Mouse (Mus musculus) skeletal muscle tissue, adult 2 months (tissue): ENCODE results near the gene Anapc13.

ENCODE experiments used
- DNase-seq: peaks from one replicate; pipeline ENCODE4 v3.0.0-alpha.2; 2012; ENCODE audit warnings: low read depth, low spot score

The Anapc13 gene

DNA sequence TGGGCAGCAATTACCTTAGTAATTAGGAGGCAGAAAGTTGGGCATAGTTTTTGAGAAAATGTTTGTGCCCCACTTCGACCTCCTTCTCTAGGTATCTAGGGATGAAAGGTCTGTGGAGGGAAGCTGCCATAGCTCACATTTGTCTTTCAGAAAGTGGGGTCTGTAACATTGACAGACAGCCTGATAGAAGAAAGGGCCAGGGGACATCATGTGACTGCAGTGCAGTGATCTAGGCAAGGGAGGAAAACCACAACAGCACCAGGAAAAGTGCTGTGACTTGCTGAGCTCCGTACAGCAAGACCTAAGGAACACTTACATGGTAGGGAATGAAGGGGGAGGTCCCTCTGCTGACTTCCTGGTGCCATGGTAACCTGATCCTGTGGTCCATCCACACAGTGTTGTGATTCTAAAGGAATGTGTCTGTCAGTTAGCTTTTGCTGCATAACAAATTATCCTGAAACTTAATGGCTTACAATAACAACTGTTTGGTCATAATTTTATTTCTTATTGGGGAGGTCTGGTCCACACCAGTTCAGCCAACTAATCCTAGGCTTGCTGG, 5.6 kb downstream of the Anapc13 start:
- no peak for DNase-seq

DNA sequence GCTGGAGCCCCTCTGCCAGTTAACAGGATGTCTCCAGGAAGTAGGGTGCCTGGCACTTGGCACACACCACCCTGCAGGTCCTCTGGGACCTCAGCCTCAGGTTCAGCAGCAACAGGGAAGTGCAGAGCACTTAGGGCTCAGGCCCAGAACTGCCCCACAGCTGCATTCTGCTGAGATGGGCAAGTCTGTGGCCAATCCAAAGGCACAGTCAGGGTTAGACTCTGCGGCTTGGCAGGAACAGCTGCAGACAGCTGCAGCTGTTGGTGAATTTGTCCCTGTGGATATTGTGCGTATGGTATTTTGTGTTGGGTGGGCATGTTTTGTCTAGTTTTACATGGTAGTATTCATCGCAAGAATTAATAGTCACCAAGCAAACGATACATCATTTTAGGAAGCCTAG, 6.1 kb downstream of the Anapc13 start:
- no peak for DNase-seq

DNA sequence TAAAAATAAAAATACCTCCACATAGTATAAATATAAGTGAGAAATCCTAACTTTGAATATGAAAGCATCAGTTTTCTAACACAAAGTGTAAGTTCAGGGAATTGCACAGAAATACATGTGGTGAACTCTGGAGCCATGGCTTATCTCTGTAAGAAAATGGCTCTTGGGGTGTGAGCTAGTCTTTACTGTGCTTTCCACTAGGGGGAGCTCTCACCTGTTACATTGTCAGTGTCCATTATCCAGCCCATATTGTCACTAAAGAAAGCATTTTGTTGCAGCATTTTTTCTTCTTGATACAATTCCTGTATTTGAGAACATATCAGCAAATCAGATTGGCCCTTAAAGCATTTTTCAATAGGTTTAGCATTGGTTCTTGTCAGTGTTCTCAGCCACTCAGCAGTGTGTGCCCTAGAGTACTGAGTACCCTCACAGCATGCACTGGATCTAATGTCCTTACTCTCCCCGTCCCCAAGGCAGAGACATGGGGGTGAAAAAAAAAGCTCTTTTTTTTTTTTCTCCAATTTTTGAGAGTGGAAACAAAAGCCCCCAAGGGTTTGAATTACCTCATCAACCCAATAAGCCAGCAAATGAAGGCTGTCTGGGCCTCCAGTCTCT, 6.9 kb downstream of the Anapc13 start:
- DNase-seq: no peak

DNA sequence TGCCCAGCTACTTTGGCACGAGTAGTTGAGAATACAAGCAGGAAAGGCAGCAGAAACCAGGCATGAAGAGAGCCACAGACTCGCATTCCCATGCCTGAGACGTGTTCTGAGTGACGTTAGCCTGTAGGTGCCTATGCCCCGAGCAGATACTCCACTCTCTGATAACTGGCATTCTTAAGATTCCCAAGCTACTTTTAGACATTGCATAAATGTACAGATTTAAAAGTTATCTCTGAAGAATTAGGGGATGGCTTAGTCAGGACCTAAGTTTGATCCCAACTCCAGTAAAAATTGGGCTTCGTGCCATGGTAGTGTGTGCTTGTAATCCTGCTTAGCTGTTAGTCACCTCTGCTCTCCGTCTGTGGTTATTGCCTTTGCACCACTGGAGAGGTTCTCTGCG, 8.4 kb downstream of the Anapc13 start:
- no peak for DNase-seq

DNA sequence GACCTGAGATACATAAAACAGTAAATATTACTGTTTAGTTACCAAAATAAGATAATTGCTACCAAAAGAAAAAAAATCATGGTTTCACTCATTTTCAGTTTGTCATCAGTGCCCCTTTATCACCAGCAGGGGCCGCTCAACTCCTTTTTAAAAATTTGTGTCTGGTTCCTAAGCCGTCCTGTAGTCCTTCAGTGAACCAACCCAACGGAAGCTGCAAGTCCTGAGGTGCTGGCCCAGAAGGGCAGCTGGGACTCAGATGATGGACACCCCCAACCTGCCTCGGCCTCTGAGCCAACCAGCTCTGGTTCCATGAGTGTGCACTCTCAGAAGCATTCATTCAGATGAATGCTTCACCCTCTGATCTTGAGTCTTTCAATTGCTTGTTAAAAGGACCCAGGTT, 10.5 kb downstream of the Anapc13 start:
- peak; percentile 54 for DNase-seq

DNA sequence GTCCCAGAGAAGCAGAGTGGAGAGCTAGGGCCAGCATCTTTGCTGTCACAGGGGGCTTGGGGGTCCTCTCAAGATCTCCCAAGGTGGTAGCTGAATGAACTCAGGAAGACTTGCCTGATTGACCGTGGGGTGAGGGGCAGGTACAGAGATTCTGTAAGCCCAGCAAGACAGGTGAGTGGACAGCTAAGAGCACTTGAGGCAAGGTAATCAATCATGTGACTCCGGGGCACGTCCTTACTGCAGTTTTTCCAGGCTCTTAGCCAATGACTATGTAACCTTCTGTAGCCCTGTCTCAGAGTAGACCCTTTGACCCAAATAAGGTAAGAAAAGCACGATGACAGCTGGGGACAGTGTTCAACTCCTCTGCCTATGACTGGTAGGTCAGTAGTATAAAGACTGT, 11.0 kb downstream of the Anapc13 start:
- DNase-seq: no peak

DNA sequence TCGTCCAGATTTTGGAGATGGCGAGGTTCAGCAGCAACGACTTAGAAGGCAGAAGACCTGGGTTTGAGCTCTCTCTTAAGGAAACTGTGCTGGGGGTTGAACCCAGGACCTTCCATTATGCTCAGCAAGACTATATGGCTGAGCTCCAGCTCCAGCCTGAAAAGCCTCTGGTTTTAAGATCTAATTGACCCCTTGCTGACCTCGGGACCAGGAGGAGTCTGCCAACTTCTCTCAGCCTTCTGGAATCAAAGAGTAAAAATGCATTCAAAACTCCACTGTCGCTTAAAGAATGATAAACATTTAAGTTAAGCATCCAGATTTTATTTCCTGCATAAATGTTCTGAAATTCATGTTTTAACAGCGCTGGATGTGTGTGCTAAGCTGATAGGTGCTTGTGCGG, 12.9 kb downstream of the Anapc13 start:
- DNase-seq: no peak

DNA sequence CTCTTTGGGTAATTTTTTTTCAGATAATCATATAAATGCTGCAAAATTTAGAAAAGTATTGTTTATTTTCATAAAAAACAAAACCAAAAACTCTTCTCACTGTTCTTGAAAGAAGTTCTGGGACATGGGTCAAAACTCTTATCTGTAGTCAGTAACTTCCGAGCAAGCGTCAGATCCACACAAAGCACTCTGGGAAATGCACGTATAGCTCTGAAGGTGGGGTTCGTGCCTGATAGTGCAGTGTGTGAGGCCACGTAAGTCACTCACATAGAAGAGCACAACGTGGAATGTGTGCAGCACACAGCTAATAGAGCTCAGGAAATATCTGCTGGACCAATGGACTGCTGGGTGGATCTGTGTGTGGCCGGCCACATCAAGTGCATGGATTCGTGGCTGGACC, 13.4 kb downstream of the Anapc13 start:
- no peak for DNase-seq

DNA sequence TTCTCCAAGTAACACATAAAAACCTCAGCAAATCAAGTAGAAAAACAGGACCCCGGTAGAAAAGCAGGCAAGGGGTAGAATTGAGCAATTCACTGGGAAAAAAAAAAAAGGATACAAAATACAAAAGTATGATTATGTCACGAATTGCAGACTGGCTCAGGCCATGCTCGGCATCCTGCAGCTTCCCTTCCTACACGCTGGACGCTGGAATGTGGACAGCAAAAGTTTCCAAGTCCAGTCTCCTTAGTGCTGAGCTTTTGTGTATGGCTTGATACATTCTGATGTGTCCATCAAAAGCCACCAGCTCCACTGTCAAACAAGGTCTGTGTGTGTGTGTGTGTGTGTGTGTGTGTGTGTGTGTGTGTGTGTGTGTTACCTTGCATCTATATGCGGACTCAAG, 15.4 kb downstream of the Anapc13 start:
- no peak for DNase-seq

DNA sequence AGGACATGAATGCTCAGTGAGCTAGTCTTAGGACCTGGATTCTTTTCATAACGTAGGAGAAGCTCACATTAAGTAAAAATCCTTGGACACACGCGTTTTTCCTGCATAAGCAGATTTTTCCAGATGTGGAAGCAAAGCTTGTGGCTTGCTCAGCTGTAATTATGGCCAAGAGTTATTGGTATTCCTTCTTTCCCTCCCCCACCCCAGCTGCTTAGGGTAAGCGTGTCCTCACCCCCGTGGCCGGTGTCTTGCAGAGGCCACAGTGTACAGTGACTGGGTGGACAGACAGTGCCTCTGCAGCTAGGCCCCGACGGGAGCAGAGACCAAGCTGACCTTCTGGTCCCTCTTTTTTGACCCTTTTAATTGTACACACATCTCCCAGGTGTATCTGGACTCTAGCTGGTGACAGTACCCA, 17.0 kb downstream of the Anapc13 start:
- DNase-seq: peak; percentile 75

DNA sequence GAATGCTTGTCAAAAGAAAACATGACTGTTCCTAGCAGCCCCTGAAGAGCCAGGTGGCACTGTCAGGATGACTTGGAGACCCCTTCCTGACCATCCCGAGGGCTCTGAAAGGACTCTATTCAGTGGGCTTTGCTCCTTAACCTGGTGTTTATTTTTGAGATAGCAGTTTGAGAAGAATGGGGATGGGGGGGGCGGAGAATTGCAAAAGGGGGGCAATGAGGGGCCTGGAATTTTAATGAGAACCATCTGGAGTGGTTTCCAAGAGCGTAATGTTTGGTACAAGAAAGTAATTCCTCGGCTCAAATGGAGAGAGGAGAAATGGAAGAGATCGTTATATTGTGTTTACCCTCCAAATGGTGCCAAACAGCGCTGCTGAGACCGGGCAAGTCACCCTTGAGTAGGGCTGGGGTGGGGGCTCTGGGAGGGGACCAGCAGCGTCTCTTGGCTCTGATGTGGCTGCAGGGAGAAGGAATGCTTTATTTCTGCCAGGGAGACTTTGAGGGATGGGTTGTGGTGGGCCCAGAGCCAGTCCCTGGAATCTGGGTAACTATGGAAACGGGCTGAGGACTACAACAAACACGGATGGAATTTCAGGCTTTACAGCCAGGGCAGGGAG, 17.5 kb downstream of the Anapc13 start:
- DNase-seq: peak; percentile 85

DNA sequence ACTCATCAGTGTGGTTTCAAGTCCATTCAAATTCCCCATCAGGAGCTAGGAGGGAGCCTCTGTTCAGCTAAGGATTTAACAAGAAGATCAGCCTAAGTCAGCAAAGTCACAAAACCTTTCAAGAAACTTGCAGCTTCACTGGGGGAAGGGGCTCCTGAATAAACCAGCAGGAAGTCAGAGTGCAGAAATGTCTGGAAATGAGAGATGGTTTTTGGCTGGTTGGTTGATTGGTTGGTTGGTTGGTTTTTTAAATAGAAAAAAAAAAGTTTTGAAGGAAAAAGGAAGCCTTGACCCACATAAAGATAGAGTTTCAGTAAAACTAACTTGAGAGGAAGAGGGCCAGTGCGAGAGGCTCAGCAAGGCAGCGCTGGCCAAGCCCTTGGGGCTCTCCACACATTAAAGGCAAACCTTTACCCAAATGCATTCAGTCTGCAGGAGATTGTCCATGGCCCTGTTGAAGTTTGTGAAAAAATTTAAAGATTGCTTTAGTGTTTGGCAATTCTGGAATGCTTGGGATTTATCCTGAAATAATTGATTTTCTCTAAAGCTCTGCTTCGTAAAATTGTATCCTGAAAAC, 19.1 kb downstream of the Anapc13 start:
- no peak for DNase-seq

DNA sequence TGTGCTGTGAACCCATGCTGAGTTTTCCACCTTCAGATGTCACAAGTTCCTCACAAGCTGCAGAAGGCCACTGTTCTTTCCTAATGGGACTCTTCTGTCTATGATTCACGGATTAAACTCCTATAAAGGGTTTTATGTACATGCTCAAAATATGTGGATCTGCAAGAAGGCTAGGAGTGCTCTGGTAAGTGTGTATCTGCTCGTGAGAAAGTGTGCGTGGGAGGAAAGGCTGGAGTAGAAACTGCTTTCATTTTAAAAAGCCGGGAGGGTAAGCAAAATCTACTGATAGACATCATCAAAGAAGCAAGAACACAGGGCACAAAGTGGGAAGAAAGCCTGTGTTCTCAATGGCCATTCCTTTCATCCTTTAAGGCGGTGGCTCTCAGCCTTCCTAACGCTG, 20.9 kb downstream of the Anapc13 start:
- no peak for DNase-seq

DNA sequence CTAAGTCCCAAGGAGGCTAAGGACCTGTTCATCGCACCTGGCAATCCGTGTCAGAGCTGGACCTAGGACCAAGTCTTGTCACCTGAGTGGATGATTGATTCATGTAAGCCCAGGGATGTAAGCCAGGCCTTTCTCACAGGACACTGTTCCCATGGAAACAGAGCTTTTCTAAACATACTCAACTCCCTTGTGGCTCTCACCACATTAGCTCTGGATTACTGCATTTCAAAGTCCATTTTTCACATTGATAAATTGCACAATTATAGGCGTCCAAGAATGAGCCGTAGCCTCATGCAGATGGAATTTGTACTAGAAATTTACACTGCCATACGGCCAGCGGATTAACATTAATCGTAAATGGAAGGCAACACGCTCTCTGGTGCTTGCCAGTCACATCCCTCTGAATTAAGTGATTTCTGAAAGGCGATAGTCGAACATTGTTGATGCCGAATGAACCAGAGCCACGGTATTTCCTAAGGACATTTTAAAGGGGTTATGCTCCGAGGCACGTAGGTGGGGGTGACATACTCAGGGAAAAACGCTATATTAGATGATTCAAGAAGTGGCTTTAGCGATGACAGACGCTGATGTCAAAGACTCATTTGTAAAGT, 23.9 kb downstream of the Anapc13 start:
- DNase-seq: peak; percentile 77

DNA sequence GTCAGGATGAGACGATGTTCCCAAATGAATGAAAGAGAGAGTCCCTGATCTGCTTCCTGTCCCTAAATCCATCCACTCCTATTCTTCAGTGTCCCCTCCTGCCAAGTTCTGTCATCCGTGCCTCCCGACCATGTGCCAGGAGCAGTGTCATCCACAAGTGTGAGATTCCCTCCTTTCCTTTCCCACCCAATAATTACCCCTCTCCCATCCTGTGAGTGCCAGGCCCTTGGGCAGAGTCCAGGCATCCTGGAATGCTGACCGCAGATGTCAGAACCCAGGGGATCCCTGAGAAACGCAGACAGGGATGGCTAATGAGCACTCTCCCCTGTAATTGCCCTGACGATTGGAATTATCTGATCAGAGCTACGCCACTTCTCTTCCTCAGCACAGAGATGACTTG, 24.5 kb downstream of the Anapc13 start:
- peak; percentile 70 for DNase-seq

DNA sequence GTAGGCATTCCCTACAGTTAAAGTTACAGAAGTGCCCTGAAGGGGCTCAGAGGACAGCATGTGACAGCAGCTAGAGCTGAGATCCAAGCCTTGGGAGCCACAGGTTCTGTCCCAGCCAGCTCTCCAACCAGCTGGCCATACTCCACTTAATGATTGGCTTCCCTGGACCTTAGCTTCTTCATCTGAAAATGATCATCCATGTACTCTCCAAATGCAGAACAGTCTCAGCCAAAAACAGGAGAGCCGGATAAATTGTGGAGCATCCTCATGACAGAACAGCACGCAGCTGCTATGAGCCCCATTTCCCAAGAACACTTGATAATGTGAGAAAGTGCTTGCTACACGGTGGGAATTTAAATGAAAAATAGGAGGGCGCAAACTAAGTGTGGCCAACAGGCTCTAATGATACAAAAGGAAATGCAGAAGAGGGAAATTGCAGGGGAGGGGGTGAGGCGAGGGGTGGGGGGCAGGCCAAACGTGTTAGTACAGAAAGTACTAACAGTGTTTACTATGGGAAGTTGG, 25.2 kb downstream of the Anapc13 start:
- DNase-seq: peak; percentile 58

DNA sequence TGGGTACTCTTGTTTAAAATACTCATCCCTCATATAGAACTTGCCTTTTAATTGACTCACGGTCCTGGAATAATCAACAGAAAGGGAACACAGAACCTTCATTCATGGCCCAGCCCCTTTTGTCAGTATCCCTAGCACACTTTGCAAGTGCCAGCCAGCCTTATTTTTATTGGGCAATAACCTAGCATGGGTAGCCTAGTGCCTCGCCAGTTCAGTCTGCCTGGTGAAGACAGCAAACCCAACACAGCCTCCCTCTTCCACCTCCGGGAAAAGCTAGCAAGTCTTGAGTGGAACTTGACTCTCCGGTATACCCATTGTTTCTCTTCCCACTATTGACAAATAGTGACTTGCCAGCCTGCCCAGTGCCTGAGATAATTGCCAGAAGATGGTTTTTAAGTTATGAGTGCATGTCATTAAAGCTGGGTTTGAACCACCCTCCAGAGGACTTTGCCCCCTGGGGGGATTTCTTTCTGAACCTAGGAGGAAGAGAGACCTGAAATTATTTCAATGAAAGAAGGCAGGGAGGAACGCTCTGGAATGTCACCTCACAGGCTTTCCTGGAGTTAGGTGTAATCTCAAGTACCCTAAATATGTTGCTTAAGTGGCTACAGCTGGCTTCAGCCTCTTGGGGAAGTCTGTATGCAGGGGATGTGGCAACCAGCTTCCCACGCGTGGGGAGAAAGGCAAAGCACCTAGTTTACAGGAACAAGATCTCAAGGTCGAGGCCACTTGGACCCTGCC, 30.4 kb downstream of the Anapc13 start:
- DNase-seq: no peak

DNA sequence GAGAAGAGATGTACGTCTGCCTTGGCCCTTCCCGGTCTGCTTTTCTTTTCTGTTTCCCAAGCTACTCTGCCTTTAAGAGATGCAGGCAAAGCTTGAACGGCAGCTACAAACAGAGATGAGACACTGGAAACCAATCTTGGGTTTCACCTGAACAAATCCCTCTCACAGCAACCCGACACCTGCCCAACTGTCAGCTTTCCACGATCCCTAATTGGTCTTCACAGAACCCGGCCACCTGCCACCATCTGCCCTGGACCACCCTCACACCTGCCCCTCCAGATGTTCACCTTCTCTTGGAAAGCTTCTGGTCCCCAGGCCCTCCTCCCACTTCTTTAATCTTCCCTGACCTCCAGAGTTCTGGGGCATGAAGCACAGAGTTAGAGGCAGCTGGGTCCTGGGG, 42.0 kb downstream of the Anapc13 start:
- no peak for DNase-seq

DNA sequence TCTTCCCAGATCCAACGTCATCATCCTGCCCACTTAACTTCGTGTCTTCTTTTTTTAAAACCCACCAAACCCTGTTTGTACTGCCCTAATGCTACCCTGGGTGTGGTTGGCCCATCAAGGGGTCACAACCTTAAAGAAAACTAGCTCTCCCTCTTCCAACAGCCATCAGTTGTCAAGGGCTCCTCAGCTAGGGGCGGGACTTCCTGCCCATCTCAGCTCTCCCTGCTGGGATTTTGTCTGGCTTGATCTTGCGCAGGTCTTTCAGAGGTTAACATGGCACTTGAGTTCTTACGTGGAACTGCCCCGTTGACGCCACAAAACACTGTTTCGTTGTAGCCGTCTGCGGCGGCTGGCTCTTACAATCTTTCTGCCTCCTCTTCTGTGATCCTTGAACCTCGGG, 42.8 kb downstream of the Anapc13 start:
- DNase-seq: no peak

DNA sequence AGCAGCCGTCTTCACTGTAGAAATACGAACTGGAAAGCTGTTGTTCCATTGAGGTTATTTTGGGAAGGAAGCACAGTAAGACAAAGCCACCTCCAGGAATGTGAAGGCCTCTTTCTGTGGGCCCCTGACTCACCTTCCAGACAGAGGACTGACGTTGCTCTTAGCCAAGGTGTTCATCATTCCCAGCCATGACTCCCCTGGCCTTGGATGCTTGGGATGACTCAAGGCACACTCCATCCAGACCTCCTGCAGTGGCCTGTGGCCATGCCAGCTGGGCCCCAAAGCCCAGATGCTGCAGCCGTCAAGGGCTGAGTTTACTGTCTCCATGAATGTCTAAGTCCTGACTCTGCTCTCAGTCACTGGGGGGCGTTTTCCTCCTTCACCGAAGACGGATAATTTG, 47.3 kb downstream of the Anapc13 start:
- no peak for DNase-seq

DNA sequence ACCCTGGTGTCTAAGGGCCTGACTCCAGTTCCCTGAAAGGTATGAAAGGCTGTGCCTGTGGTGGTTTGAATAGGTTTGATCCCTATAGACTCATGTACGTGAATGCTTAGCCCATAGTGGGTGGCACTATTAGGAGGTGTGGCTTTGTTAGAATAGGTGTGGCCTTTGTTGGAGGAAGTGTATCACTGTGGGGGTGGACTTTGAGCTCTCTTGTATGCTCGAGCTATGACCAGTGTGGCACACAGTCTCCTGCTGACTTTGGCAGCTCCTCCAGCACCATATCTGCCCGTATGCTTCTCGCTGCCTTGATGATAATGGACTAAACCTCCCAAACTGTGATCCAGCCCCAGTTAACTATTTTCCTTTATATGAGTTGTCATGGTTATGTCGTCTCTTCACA, 49.8 kb downstream of the Anapc13 start:
- DNase-seq: no peak

DNA sequence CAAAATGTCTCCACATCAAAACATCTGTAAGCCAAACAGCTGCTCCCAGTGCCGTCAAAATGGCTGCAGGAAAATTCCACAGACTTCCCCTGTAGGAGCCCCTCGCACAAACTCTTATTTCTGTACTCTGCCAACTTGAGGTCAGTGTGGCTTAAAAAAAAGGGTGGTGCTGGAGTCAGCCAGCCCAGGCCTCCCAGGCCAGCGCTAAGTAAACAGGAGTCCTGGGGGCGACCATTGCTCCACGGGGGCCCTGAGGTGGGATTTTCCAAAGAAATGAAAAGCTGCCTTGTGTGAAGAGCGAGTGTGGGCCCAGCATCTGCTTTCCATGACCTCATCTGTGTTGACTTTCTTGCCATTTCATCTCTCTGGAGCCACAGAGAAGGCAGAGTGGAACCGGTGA, 55.4 kb downstream of the Anapc13 start:
- DNase-seq: no peak
